Mouse (Mus musculus): ENCODE data around the gene Cfap58. TPM values are rescaled to one million over a fixed set of nuclear protein-coding genes. Genes with fewer than 3 reads are reported as not detected.

Gene Cfap58
- polyA plus RNA-seq, 1 experiment from 2014 or later = 0.41 TPM

DNA sequence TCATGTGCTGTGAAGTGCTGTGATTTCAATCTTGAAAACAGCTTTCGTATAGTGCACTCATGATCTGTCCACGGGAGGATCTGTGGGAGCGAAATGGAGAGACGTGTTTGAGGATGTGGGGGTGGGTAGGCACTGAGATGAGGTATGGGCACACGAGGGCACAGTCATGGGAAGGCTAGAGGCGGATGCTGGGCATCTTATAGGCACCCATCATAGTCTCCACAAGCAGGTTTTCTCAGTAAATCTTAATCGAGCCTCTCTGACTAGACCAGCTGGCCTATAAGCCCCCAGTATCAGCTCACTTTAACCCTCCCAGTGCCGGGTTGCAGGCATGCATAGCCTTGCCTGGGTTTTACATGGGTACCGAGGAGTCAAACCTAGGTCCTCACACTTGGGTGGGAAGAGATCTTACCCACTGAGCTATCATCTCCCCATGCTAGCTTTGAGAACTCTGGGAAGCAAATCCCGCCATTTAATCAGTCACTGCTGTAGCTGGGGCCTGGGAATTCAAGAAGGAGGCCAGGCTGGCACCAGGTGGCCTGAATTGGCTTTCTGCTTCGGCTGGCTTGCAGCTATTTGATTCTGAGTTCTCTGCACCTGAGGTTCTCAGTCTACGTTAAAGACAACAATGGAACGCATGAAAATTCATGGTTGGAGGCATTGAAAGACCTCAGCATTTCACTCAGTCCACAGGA, 51.6 kb downstream of the Cfap58 start:
- DNase-seq (ENCODE audit: low spot score) = peak; percentile 15
- peak overlapping the region; percentile 50; the same call in 1 of the 2 replicates for H3K27ac ChIP-seq

DNA sequence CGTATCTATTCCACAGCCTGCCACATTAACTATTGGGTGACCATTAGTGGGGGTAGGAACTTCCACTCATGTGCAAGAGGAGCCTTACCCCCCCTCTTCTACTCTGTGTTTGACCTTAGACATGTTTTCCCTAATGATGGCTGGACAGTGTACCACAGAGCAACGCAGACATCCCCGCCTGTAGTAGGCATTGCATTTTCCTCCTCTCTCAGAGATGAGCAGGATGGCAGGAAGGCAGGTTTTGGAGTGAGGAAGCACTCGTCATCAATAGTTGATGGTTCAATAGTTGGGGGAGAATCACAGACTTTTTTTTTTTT, 52.1 kb downstream of the Cfap58 start:
- 82% methylated on average over 4 of the region's 4 CpGs for WGBS
- no peaks in the 10 kb centered on the region for H3K36me3 ChIP-seq
- no peak overlapping the region; the same call in 1 of the 2 replicates for H3K27ac ChIP-seq
- no peaks in the 10 kb centered on the region for H3K9me3 ChIP-seq
- H3K4me1 ChIP-seq (replicated peaks) = peaks cover 8% of the 10 kb centered on the region; the same call in 1 of the 2 replicates
- DNase-seq (ENCODE audit: low spot score) = no peak
- no peak overlapping the region for H3K4me3 ChIP-seq
- no peaks in the 10 kb centered on the region for H3K27me3 ChIP-seq (ENCODE audit: insufficient read depth, poor library complexity, severe bottlenecking)

More for the DNA sequence above, 51.6 kb downstream of the Cfap58 start:
- 72% methylated on average over 13 of the region's 13 CpGs for WGBS
- no peaks in the 10 kb centered on the region for H3K36me3 ChIP-seq
- H3K9me3 ChIP-seq = no peaks in the 10 kb centered on the region
- no peaks in the 10 kb centered on the region for H3K27me3 ChIP-seq (ENCODE audit: insufficient read depth, poor library complexity, severe bottlenecking)
- H3K4me1 ChIP-seq (replicated peaks) = peaks cover 8% of the 10 kb centered on the region; the same call in 1 of the 2 replicates
- no peak overlapping the region for H3K4me3 ChIP-seq

GRCm38 (mm10) chr19:48001240-48001639, 63.8 kb downstream of the Cfap58 start:
- Histone ChIP-seq H3K4me3 (no peak overlapping the region), H3K27ac (no peak overlapping the region), H3K4me1 (replicated peaks) (no peaks in the 10 kb centered on the region), H3K27me3 (ENCODE audit: insufficient read depth, poor library complexity, severe bottlenecking) (no peaks in the 10 kb centered on the region), H3K36me3 (no peaks in the 10 kb centered on the region), H3K9me3 (no peaks in the 10 kb centered on the region)
- no peak for DNase-seq (ENCODE audit: low spot score)
- WGBS = 89% methylated on average over 13 of the region's 13 CpGs

DNA sequence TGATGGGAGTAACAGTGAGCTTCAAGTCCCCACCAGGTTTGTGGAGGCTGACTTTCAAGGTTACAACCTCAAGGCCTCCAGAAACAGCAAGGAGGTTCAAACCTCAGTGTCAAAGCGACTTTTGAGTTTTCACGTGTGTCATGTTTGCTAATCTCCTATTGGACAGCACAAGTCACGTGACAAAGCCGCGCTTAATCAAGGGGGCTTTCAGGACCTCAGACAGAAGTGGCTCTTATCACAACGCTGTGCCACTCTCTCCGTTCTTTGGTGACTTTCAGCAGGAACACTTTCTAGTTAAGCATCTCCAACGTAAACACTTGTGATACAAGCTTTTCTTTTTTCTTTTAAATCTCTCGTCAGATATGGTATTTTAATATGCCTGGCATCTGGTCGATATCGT, 64.3 kb downstream of the Cfap58 start:
- H3K27ac ChIP-seq = no peak overlapping the region
- H3K4me3 ChIP-seq = no peak overlapping the region
- DNase-seq (ENCODE audit: low spot score) = no peak
- no peaks in the 10 kb centered on the region for H3K9me3 ChIP-seq
- no peaks in the 10 kb centered on the region for H3K27me3 ChIP-seq (ENCODE audit: insufficient read depth, poor library complexity, severe bottlenecking)
- no peaks in the 10 kb centered on the region for H3K4me1 ChIP-seq (replicated peaks)
- 89% methylated on average over 11 of the region's 11 CpGs for WGBS
- H3K36me3 ChIP-seq = no peaks in the 10 kb centered on the region

- H3K27ac ChIP-seq = no peak overlapping the region
- peak; percentile 9 for DNase-seq (ENCODE audit: low spot score)
- no peaks in the 10 kb centered on the region for H3K9me3 ChIP-seq
- peaks cover 11% of the 10 kb centered on the region; the same call in 1 of the 2 replicates for H3K4me1 ChIP-seq (replicated peaks)
- 67% methylated on average over 12 of the region's 12 CpGs for WGBS
- no peaks in the 10 kb centered on the region for H3K27me3 ChIP-seq (ENCODE audit: insufficient read depth, poor library complexity, severe bottlenecking)
- no peak overlapping the region for H3K4me3 ChIP-seq
- no peaks in the 10 kb centered on the region for H3K36me3 ChIP-seq
Measured at GRCm38 (mm10) chr19:48008771-48009413, 71.4 kb downstream of the Cfap58 start.

DNA sequence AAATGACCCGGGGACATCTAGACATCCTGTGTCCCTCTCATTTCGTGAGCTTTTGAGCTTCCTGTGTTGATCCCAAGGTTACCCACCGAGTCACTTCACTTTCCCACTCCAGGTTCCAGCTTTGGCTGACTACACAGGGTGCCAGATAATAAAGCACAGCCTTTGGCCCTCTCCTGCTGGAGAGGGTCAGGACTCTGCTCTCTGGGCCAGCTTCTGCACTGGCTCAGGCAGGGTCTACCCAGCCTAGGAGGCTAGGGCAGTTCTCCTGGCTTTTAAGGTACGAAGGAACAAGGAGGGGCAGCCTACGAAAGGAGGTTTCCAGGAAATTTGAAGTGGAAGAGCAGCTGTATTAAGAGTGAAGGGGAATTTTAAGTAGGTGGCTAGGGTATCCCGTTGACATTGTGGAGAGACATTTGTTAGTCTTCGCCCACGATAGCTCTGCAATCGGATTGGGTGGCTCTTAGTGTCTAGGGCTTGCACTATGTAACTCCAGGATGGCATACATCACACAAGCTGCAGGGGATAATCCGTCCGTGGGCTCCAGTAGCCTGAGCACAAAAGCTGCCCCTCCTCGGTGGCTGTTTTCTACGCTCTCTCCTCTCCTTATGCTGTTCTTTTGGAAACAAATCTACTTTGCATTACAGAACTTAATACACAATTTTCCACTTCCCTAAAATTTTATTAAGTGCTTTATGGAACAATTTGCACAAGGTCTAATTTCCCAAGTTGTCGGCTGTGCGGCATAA, 72.3 kb downstream of the Cfap58 start:
- Histone ChIP-seq H3K9me3 (no peaks in the 10 kb centered on the region), H3K27ac (no peak overlapping the region), H3K4me1 (replicated peaks) (peaks cover 11% of the 10 kb centered on the region; the same call in 1 of the 2 replicates), H3K4me3 (no peak overlapping the region), H3K27me3 (ENCODE audit: insufficient read depth, poor library complexity, severe bottlenecking) (no peaks in the 10 kb centered on the region), H3K36me3 (no peaks in the 10 kb centered on the region)
- DNase-seq (ENCODE audit: low spot score) = no peak
- WGBS = 84% methylated on average over 15 of the region's 15 CpGs

DNA sequence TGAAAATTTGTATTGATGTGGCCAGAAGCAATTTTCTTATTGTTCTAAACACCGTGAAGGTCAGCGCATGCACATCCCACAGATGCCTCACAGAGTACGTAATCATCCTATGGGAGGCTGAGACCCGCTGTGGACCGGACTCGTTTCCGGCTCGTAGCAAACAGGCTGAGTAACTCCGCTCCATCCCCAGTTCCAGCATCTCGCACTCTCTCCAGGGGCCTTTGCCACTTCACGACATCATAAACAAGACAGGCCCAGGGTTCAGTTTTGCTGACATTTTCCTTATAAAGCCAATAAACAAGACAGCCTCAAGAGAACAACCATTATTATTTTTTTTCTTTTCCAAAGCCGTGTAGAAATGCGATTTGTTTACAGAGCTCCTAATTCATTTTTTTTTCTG, 82.6 kb downstream of the Cfap58 start:
- Histone ChIP-seq H3K27ac (no peak overlapping the region), H3K9me3 (no peaks in the 10 kb centered on the region), H3K4me3 (no peak overlapping the region), H3K4me1 (replicated peaks) (no peaks in the 10 kb centered on the region), H3K36me3 (no peaks in the 10 kb centered on the region), H3K27me3 (ENCODE audit: insufficient read depth, poor library complexity, severe bottlenecking) (no peaks in the 10 kb centered on the region)
- no peak for DNase-seq (ENCODE audit: low spot score)
- 65% methylated on average over 13 of the region's 13 CpGs for WGBS

DNA sequence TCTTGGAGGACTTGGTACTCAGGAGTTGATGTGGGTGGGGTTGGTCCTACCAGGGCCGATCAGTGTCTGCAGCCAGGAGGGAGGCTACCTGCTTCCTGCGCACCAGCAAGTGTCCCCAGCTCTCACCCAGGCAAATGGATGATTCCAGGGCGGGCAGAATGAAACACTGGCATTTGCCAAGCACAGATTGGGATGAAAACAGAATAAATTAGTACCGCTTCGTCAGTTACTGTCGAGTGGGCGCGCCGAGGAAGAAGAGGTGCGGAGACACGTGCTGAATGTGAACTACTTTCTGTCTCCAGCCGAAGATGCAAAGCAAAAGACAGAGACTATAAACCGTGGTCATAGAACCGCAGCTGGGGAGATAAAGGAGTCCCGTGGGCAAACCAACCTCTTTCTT, 84.0 kb downstream of the Cfap58 start:
- WGBS = 82% methylated on average over 15 of the region's 15 CpGs
- Histone ChIP-seq H3K9me3 (no peaks in the 10 kb centered on the region), H3K36me3 (no peaks in the 10 kb centered on the region), H3K27me3 (ENCODE audit: insufficient read depth, poor library complexity, severe bottlenecking) (no peaks in the 10 kb centered on the region), H3K27ac (no peak overlapping the region), H3K4me1 (replicated peaks) (0 out of 2 replicates have a peak, but pooled peaks cover 1% of the 10 kb centered on the region), H3K4me3 (no peak overlapping the region)
- no peak for DNase-seq (ENCODE audit: low spot score)

DNA sequence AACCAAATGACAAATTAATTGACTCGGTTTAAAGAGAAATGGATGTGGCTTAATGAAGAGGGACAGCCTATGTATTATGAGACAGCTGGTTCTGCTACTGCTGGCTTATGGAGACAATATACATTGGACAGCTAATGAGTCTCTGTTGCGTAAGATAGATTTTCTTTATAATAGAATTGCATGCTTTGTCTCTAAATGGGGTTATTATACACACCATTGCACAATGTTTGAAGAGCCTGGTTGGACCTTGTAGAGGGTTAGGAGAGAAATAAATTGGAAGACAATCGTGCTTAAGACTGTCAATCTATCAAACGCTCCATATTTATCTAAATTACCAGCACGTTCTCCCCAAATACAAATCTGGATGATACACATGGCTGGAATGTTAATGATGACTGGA, 85.3 kb downstream of the Cfap58 start:
- Histone ChIP-seq H3K4me3 (no peak overlapping the region), H3K9me3 (no peaks in the 10 kb centered on the region), H3K27me3 (ENCODE audit: insufficient read depth, poor library complexity, severe bottlenecking) (no peaks in the 10 kb centered on the region), H3K36me3 (no peaks in the 10 kb centered on the region), H3K4me1 (replicated peaks) (peaks cover 14% of the 10 kb centered on the region), H3K27ac (no peak overlapping the region)
- DNase-seq (ENCODE audit: low spot score) = no peak
- WGBS = 90% methylated on average over 5 of the region's 5 CpGs

- H3K4me1 ChIP-seq (replicated peaks) = peaks cover 19% of the 10 kb centered on the region
- no peaks in the 10 kb centered on the region for H3K9me3 ChIP-seq
- 91% methylated on average over 10 of the region's 10 CpGs for WGBS
- H3K36me3 ChIP-seq = no peaks in the 10 kb centered on the region
- no peak overlapping the region for H3K27ac ChIP-seq
- H3K4me3 ChIP-seq = no peak overlapping the region
- DNase-seq (ENCODE audit: low spot score) = no peak
- no peaks in the 10 kb centered on the region for H3K27me3 ChIP-seq (ENCODE audit: insufficient read depth, poor library complexity, severe bottlenecking)
Measured at GRCm38 (mm10) chr19:48023726-48024125, 86.3 kb downstream of the Cfap58 start.

GRCm38 (mm10) chr19:48025366-48025765, 87.9 kb downstream of the Cfap58 start:
- peaks cover 19% of the 10 kb centered on the region for H3K4me1 ChIP-seq (replicated peaks)

GRCm38 (mm10) chr19:48026882-48027281, 89.4 kb downstream of the Cfap58 start:
- 68% methylated on average over 2 of the region's 2 CpGs for WGBS
- no peaks in the 10 kb centered on the region for H3K27me3 ChIP-seq (ENCODE audit: insufficient read depth, poor library complexity, severe bottlenecking)
- peaks cover 19% of the 10 kb centered on the region for H3K4me1 ChIP-seq (replicated peaks)
- no peaks in the 10 kb centered on the region for H3K36me3 ChIP-seq
- DNase-seq (ENCODE audit: low spot score) = no peak
- H3K9me3 ChIP-seq = no peaks in the 10 kb centered on the region
- H3K27ac ChIP-seq = peak overlapping the region; percentile 5; the same call in 1 of the 2 replicates
- H3K4me3 ChIP-seq = no peak overlapping the region

More at GRCm38 (mm10) chr19:48025366-48025765, 87.9 kb downstream of the Cfap58 start:
- Histone ChIP-seq H3K27ac (no peak overlapping the region), H3K4me3 (no peak overlapping the region), H3K27me3 (ENCODE audit: insufficient read depth, poor library complexity, severe bottlenecking) (no peaks in the 10 kb centered on the region), H3K36me3 (no peaks in the 10 kb centered on the region), H3K9me3 (no peaks in the 10 kb centered on the region)
- 90% methylated on average over 8 of the region's 8 CpGs for WGBS
- no peak for DNase-seq (ENCODE audit: low spot score)

DNA sequence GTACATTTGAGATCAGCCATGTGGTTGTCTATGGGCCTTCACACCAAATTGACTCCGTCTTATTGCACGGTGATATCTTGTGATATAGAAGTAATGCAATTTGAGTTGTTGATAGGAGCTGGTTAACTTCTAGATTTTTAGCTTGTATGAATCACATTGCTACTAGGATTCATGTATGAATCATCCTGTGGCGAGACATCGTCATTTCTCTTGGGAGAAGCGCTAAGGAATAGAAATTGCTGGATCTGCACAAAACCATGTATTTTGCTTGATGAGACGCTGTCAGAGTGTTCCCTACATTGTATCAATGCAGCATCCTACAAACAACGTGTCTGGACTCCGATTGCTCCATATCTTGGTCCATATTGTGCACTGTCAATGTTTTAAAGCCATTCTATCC, 102.1 kb downstream of the Cfap58 start:
- Histone ChIP-seq H3K27me3 (ENCODE audit: insufficient read depth, poor library complexity, severe bottlenecking) (no peaks in the 10 kb centered on the region), H3K27ac (no peak overlapping the region), H3K36me3 (no peaks in the 10 kb centered on the region), H3K9me3 (no peaks in the 10 kb centered on the region), H3K4me3 (no peak overlapping the region), H3K4me1 (replicated peaks) (no peaks in the 10 kb centered on the region)
- DNase-seq (ENCODE audit: low spot score) = no peak
- WGBS = 93% methylated on average over 8 of the region's 8 CpGs
